20 mouse cellular contexts compared by ENCODE assay signal in genomic region chr5:7719557-7719956, GRCm38 (mm10).
A peak's percentile ranks its signal among the peaks of the same experiment; 100 is the strongest.
DNase-seq lines count a peak whose midpoint lies in the region; ATAC-seq lines count a peak whose summit lies in the region.
"Had no signal": no experiment of that assay in that cellular context is flagged by ENCODE, and none has a peak within 500 bp of the region (broad histone marks: within the 10 kb centered on the region; RNA-seq: fewer than 3 reads in every experiment).

No protein-coding gene starts in this region.

- no peaks in the 10 kb centered on the region for H3K9me3 ChIP-seq in midbrain, embryonic 12.5 days
- H3K9me3 ChIP-seq in midbrain, embryonic 10.5 days (replicated peaks): no peaks in the 10 kb centered on the region
- H3K9me3 ChIP-seq in embryonic facial prominence, embryonic 14.5 days (ENCODE audit: control insufficient read depth, low read length): no peaks in the 10 kb centered on the region
- no peaks in the 10 kb centered on the region for H3K9me3 ChIP-seq in hindbrain, embryonic 13.5 days
- H3K9me3 ChIP-seq: embryonic facial prominence, embryonic 12.5 days; heart, embryonic 12.5 days; lung, embryonic 15.5 days had no signal

- H3K27me3 ChIP-seq in midbrain, embryonic 12.5 days: no peaks in the 10 kb centered on the region
- H3K27me3 ChIP-seq in midbrain, embryonic 10.5 days (ENCODE audit: low read depth, poor library complexity, severe bottlenecking): no peaks in the 10 kb centered on the region
- no peaks in the 10 kb centered on the region for H3K27me3 ChIP-seq in embryonic facial prominence, embryonic 14.5 days (replicated peaks; ENCODE audit: control insufficient read depth, insufficient read depth, low read length)
- H3K27me3 ChIP-seq in hindbrain, embryonic 13.5 days: no peaks in the 10 kb centered on the region
- H3K27me3 ChIP-seq: embryonic facial prominence, embryonic 12.5 days; heart, embryonic 12.5 days; lung, embryonic 15.5 days had no signal

- no peaks in the 10 kb centered on the region for H3K4me1 ChIP-seq in midbrain, embryonic 12.5 days
- no peaks in the 10 kb centered on the region for H3K4me1 ChIP-seq in midbrain, embryonic 10.5 days
- no peaks in the 10 kb centered on the region for H3K4me1 ChIP-seq in embryonic facial prominence, embryonic 14.5 days (ENCODE audit: control insufficient read depth, insufficient read depth, low read length)
- no peaks in the 10 kb centered on the region for H3K4me1 ChIP-seq in hindbrain, embryonic 13.5 days (replicated peaks)
- H3K4me1 ChIP-seq: embryonic facial prominence, embryonic 12.5 days; heart, embryonic 12.5 days; lung, embryonic 15.5 days had no signal

- no peak for DNase-seq in midbrain, embryonic 10.5 days (ENCODE audit: low spot score)
- peak; percentile 4 for DNase-seq in embryonic facial prominence, embryonic 14.5 days (ENCODE audit: low spot score)
- no peak for DNase-seq in kidney, postnatal 36 days
- no peak for DNase-seq in lung, postnatal 4 days
- DNase-seq: adrenal gland, postnatal 25 days; cerebellum, postnatal 10 days; gastrocnemius, postnatal 25 days; heart, postnatal 4 days; kidney, adult 11 months; kidney, postnatal 10 days; thymus, adult 2 months had no signal

- H3K4me3 ChIP-seq in midbrain, embryonic 12.5 days: no peak overlapping the region
- H3K4me3 ChIP-seq in midbrain, embryonic 10.5 days: no peak overlapping the region
- H3K4me3 ChIP-seq in embryonic facial prominence, embryonic 14.5 days (ENCODE audit: low read depth, low read length): no peak overlapping the region
- H3K4me3 ChIP-seq in hindbrain, embryonic 13.5 days: no peak overlapping the region
- H3K4me3 ChIP-seq: embryonic facial prominence, embryonic 12.5 days; heart, embryonic 12.5 days; lung, embryonic 15.5 days had no signal

- H3K36me3 ChIP-seq in midbrain, embryonic 12.5 days: no peaks in the 10 kb centered on the region
- no peaks in the 10 kb centered on the region for H3K36me3 ChIP-seq in midbrain, embryonic 10.5 days
- H3K36me3 ChIP-seq in embryonic facial prominence, embryonic 14.5 days (ENCODE audit: control insufficient read depth, insufficient read depth, low read length): no peaks in the 10 kb centered on the region
- no peaks in the 10 kb centered on the region for H3K36me3 ChIP-seq in hindbrain, embryonic 13.5 days
- H3K36me3 ChIP-seq: embryonic facial prominence, embryonic 12.5 days; heart, embryonic 12.5 days; lung, embryonic 15.5 days had no signal

- H3K27ac ChIP-seq in midbrain, embryonic 12.5 days (replicated peaks): no peak overlapping the region
- H3K27ac ChIP-seq in midbrain, embryonic 10.5 days (replicated peaks): no peak overlapping the region
- H3K27ac ChIP-seq in embryonic facial prominence, embryonic 14.5 days (replicated peaks; ENCODE audit: low read depth, low read length): no peak overlapping the region
- H3K27ac ChIP-seq in hindbrain, embryonic 13.5 days: no peak overlapping the region
- H3K27ac ChIP-seq: embryonic facial prominence, embryonic 12.5 days; lung, embryonic 15.5 days had no signal

- peak; percentile 71; the same call in 1 of the 2 replicates for ATAC-seq in midbrain, embryonic 12.5 days (ENCODE audit: low FRiP score, low read depth)
- no peak for ATAC-seq in embryonic facial prominence, embryonic 14.5 days (ENCODE audit: low read depth)
- ATAC-seq in hindbrain, embryonic 13.5 days (ENCODE audit: low FRiP score): peak; percentile 93
- ATAC-seq in megakaryocyte, adult 5-6 weeks (ENCODE audit: poor library complexity, severe bottlenecking): no peak
- ATAC-seq: activated CD4-positive, CD25-positive, alpha-beta regulatory T cell, adult 4 months; CD4-positive, CD25-positive, alpha-beta regulatory T cell, adult 4 months had no signal

- no peak overlapping the region for H3K9ac ChIP-seq in midbrain, embryonic 12.5 days (replicated peaks)
- no peak overlapping the region for H3K9ac ChIP-seq in embryonic facial prominence, embryonic 14.5 days (ENCODE audit: low read depth, low read length)
- H3K9ac ChIP-seq in hindbrain, embryonic 13.5 days: no peak overlapping the region
- H3K9ac ChIP-seq: embryonic facial prominence, embryonic 12.5 days; heart, embryonic 12.5 days; lung, embryonic 15.5 days had no signal

- no peak overlapping the region for H3K4me2 ChIP-seq in midbrain, embryonic 12.5 days (replicated peaks)
- no peak overlapping the region for H3K4me2 ChIP-seq in embryonic facial prominence, embryonic 14.5 days (ENCODE audit: low read depth, low read length)
- no peak overlapping the region for H3K4me2 ChIP-seq in hindbrain, embryonic 13.5 days
- H3K4me2 ChIP-seq: embryonic facial prominence, embryonic 12.5 days; heart, embryonic 12.5 days; liver, embryonic 11.5 days; lung, embryonic 15.5 days had no signal

Comparison
In these comparisons a context has a peak if more than half of its experiments do, and no peak if none do; other contexts are left out.
1. ATAC-seq: peak in midbrain, embryonic 12.5 days (single experiment) and hindbrain, embryonic 13.5 days (single experiment); none in embryonic facial prominence, embryonic 14.5 days (single experiment) and megakaryocyte, adult 5-6 weeks (single experiment).